20 mouse cellular contexts compared by ENCODE assay signal in the genomic region with DNA sequence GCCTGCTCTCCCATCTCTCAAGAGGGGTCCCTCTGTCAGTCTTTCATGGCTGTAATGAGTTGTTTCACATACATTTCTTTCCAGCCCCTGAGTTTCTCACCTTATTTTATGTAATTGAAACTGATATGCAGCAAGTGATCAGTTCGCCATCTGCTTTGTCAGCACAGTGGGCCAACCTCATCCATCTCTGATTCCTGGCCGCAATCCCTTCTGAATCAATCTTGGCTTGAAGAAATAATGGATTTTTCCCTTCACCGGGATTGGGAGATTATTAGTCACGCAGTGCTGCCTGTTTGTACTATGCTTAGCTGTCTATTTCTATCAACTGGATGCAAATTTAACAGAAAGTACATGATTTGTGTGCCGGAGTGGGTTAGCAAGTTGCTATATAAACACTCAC.
DNase-seq lines count a peak whose midpoint lies in the region; ATAC-seq and TF ChIP-seq lines count a peak whose summit lies in the region.
"Had no signal": no experiment of that assay in that cellular context is flagged by ENCODE, and none has a peak within 500 bp of the region (broad histone marks: within the 10 kb centered on the region; RNA-seq: fewer than 3 reads in every experiment).

No protein-coding gene starts in this region.

- 81% methylated on average over 5 of the region's 5 CpGs for WGBS in forebrain, embryonic 14.5 days
- 70% methylated on average over 5 of the region's 5 CpGs for WGBS in forebrain, embryonic 15.5 days
- WGBS in hindbrain, embryonic 14.5 days, result 60% methylated on average over 5 of the region's 5 CpGs
- 63% methylated on average over 5 of the region's 5 CpGs for WGBS in hindbrain, embryonic 16.5 days

- TF ChIP-seq CTCF in CH12.LX (conservative IDR thresholded peaks at IDR 0.05 in 1 of 2, IDR thresholded peaks at IDR 0.05 in 1 of 2; ENCODE audit: low read depth in 2 of 2, low read length in 2 of 2), result no peak
- no peak for TF ChIP-seq CTCF in layer of hippocampus, adult 2 months (conservative IDR thresholded peaks at IDR 0.05)

- no peak overlapping the region for H3K27ac ChIP-seq in forebrain, embryonic 14.5 days (ENCODE audit: low read depth, low read length)
- H3K27ac ChIP-seq in forebrain, embryonic 15.5 days (replicated peaks), result no peak overlapping the region
- no peak overlapping the region for H3K27ac ChIP-seq in hindbrain, embryonic 14.5 days
- no peak overlapping the region for H3K27ac ChIP-seq in hindbrain, embryonic 16.5 days (ENCODE audit: low read depth, low read length)
- no peak overlapping the region for H3K27ac ChIP-seq in CH12.LX (ENCODE audit: insufficient read depth, low read depth)
- 0 out of 2 replicates have a peak overlapping the region, but pooled peaks have one; percentile 28 for H3K27ac ChIP-seq in layer of hippocampus, adult 2 months
- H3K27ac ChIP-seq: embryonic facial prominence, embryonic 12.5 days; heart, adult 2 months; heart, embryonic 15.5 days had no signal

- no peaks in the 10 kb centered on the region for H3K9me3 ChIP-seq in forebrain, embryonic 14.5 days (replicated peaks; ENCODE audit: control insufficient read depth, low read length)
- no peaks in the 10 kb centered on the region for H3K9me3 ChIP-seq in forebrain, embryonic 15.5 days
- no peaks in the 10 kb centered on the region for H3K9me3 ChIP-seq in hindbrain, embryonic 14.5 days (ENCODE audit: control insufficient read depth, low read length)
- H3K9me3 ChIP-seq in hindbrain, embryonic 16.5 days (ENCODE audit: control insufficient read depth, low read length), result no peaks in the 10 kb centered on the region
- H3K9me3 ChIP-seq in CH12.LX (replicated peaks; ENCODE audit: low read length), result no peaks in the 10 kb centered on the region
- H3K9me3 ChIP-seq: embryonic facial prominence, embryonic 12.5 days; heart, embryonic 15.5 days had no signal

- TF ChIP-seq EP300 in CH12.LX (IDR thresholded peaks at IDR 0.05; ENCODE audit: low read length), result no peak

- peak; percentile 39 for DNase-seq in forebrain, embryonic 14.5 days (ENCODE audit: low spot score)
- DNase-seq in hindbrain, embryonic 14.5 days (ENCODE audit: low spot score), result no peak
- no peak for DNase-seq in CH12.LX (ENCODE audit: extremely low read depth)
- DNase-seq in layer of hippocampus, adult 2 months (ENCODE audit: low spot score in 2 of 2), result peak in 1 of 2 experiments; percentile 31
- DNase-seq in urinary bladder, postnatal 4 days (ENCODE audit: low spot score in 2 of 2), result no peak
- DNase-seq: adrenal gland, postnatal 14 days; cerebellum, adult 8-10 months; cerebellum, postnatal 25 days; gastrocnemius, postnatal 36 days; heart, adult 2 months; heart, postnatal 14 days had no signal

- H3K36me3 ChIP-seq in forebrain, embryonic 14.5 days (ENCODE audit: control insufficient read depth, insufficient read depth, low read length), result no peaks in the 10 kb centered on the region
- no peaks in the 10 kb centered on the region for H3K36me3 ChIP-seq in forebrain, embryonic 15.5 days
- no peaks in the 10 kb centered on the region for H3K36me3 ChIP-seq in hindbrain, embryonic 14.5 days (replicated peaks; ENCODE audit: control insufficient read depth, insufficient read depth)
- H3K36me3 ChIP-seq in hindbrain, embryonic 16.5 days (ENCODE audit: control insufficient read depth, insufficient read depth, low read length), result no peaks in the 10 kb centered on the region
- H3K36me3 ChIP-seq in CH12.LX (replicated peaks in 1 of 2; ENCODE audit: control insufficient read depth in 1 of 2, insufficient read depth in 1 of 2, low read length in 1 of 2), result no peaks in the 10 kb centered on the region
- H3K36me3 ChIP-seq: embryonic facial prominence, embryonic 12.5 days; heart, embryonic 15.5 days had no signal

- in situ Hi-C loops in CH12.LX (cut with MboI; ENCODE audit: low pct_ligation_motif_present, low pct_unique_long_range_greater_than_20kb, low sequenced_read_pairs), result no loop called here

- no peak overlapping the region for H3K9ac ChIP-seq in forebrain, embryonic 14.5 days (ENCODE audit: low read length)
- H3K9ac ChIP-seq in forebrain, embryonic 15.5 days (replicated peaks), result no peak overlapping the region
- H3K9ac ChIP-seq in hindbrain, embryonic 14.5 days, result no peak overlapping the region
- no peak overlapping the region for H3K9ac ChIP-seq in hindbrain, embryonic 16.5 days (ENCODE audit: low read depth, low read length)
- no peak overlapping the region for H3K9ac ChIP-seq in CH12.LX (ENCODE audit: insufficient read depth, low read depth)
- H3K9ac ChIP-seq: embryonic facial prominence, embryonic 12.5 days; heart, embryonic 15.5 days had no signal

- no peaks in the 10 kb centered on the region for H3K4me1 ChIP-seq in forebrain, embryonic 14.5 days (ENCODE audit: control insufficient read depth, insufficient read depth, low read length)
- no peaks in the 10 kb centered on the region for H3K4me1 ChIP-seq in forebrain, embryonic 15.5 days
- H3K4me1 ChIP-seq in hindbrain, embryonic 14.5 days (replicated peaks; ENCODE audit: control insufficient read depth, insufficient read depth, low read length), result no peaks in the 10 kb centered on the region
- no peaks in the 10 kb centered on the region; the same call in none of the 2 replicates for H3K4me1 ChIP-seq in hindbrain, embryonic 16.5 days (ENCODE audit: control insufficient read depth, insufficient read depth, low read depth, low read length)
- peaks cover 11 to 17% of the 10 kb centered on the region in 2 experiments; a peak in 3 of 4 replicates for H3K4me1 ChIP-seq in CH12.LX (ENCODE audit: control insufficient read depth in 1 of 2, insufficient read depth in 2 of 2)
- H3K4me1 ChIP-seq: embryonic facial prominence, embryonic 12.5 days; heart, embryonic 15.5 days had no signal

- no peaks in the 10 kb centered on the region for H3K79me2 ChIP-seq in CH12.LX (replicated peaks; ENCODE audit: control insufficient read depth, extremely low read depth, insufficient read depth, poor library complexity, severe bottlenecking)

- H3K27me3 ChIP-seq in forebrain, embryonic 14.5 days (replicated peaks; ENCODE audit: control insufficient read depth, insufficient read depth, low read length), result no peaks in the 10 kb centered on the region
- no peaks in the 10 kb centered on the region for H3K27me3 ChIP-seq in forebrain, embryonic 15.5 days
- no peaks in the 10 kb centered on the region for H3K27me3 ChIP-seq in hindbrain, embryonic 14.5 days (ENCODE audit: control insufficient read depth, insufficient read depth, low read length)
- no peaks in the 10 kb centered on the region for H3K27me3 ChIP-seq in hindbrain, embryonic 16.5 days (replicated peaks; ENCODE audit: control insufficient read depth, insufficient read depth, low read length)
- H3K27me3 ChIP-seq in CH12.LX (replicated peaks), result no peaks in the 10 kb centered on the region
- H3K27me3 ChIP-seq: embryonic facial prominence, embryonic 12.5 days; heart, embryonic 15.5 days had no signal

- TF ChIP-seq RAD21 in CH12.LX (IDR thresholded peaks at IDR 0.05; ENCODE audit: low read depth, low read length), result no peak

- no peak for TF ChIP-seq POLR2A in CH12.LX (IDR thresholded peaks at IDR 0.05; ENCODE audit: low read depth, low read length)

- H3K4me2 ChIP-seq in forebrain, embryonic 14.5 days (ENCODE audit: low read length), result no peak overlapping the region
- no peak overlapping the region for H3K4me2 ChIP-seq in forebrain, embryonic 15.5 days (replicated peaks)
- no peak overlapping the region for H3K4me2 ChIP-seq in hindbrain, embryonic 14.5 days (replicated peaks)
- H3K4me2 ChIP-seq in hindbrain, embryonic 16.5 days (ENCODE audit: low read length), result no peak overlapping the region
- H3K4me2 ChIP-seq in CH12.LX (ENCODE audit: insufficient read depth, low read depth, poor library complexity, severe bottlenecking), result 0 out of 2 replicates have a peak overlapping the region, but pooled peaks have one; percentile 15
- H3K4me2 ChIP-seq: embryonic facial prominence, embryonic 12.5 days; heart, embryonic 11.5 days; heart, embryonic 15.5 days had no signal

- dilution Hi-C loops in CH12.LX (cut with MboI; ENCODE audit: extremely low pct_ligation_motif_present, extremely low pct_unique_long_range_greater_than_20kb, low sequenced_read_pairs), result no loop called here

- no peak overlapping the region for H3K4me3 ChIP-seq in forebrain, embryonic 14.5 days (ENCODE audit: low read depth, low read length)
- H3K4me3 ChIP-seq in forebrain, embryonic 15.5 days, result no peak overlapping the region
- H3K4me3 ChIP-seq in hindbrain, embryonic 14.5 days (replicated peaks; ENCODE audit: low read length), result no peak overlapping the region
- no peak overlapping the region for H3K4me3 ChIP-seq in hindbrain, embryonic 16.5 days (ENCODE audit: low read length)
- no peak overlapping the region for H3K4me3 ChIP-seq in CH12.LX (replicated peaks in 1 of 3; ENCODE audit: low read depth in 2 of 3, low read length in 2 of 3, poor library complexity in 1 of 3)
- no peak overlapping the region for H3K4me3 ChIP-seq in layer of hippocampus, adult 2 months
- H3K4me3 ChIP-seq: embryonic facial prominence, embryonic 12.5 days; heart, adult 2 months; heart, embryonic 15.5 days had no signal

- no peak for ATAC-seq in forebrain, embryonic 14.5 days
- no peak for ATAC-seq in forebrain, embryonic 15.5 days (replicated peaks)
- peak; percentile 34; the same call in 1 of the 2 replicates for ATAC-seq in hindbrain, embryonic 14.5 days (ENCODE audit: low FRiP score)
- ATAC-seq in hindbrain, embryonic 16.5 days, result no peak; the same call in 1 of the 2 replicates
- ATAC-seq in inflammation-experienced regulatory T-cells, adult 6 months, result no peak
- ATAC-seq: activated CD4-positive, CD25-positive, alpha-beta regulatory T cell, adult 4 months; intestine, postnatal 0 days; Patski had no signal

TF ChIP-seq in CH12.LX, 34 proteins besides CTCF, POLR2A, EP300 and RAD21 (continues in another document):
- TF ChIP-seq JUN (IDR thresholded peaks at IDR 0.05; ENCODE audit: insufficient read depth, low read depth, low read length) (no peak), NELFE (IDR thresholded peaks at IDR 0.05; ENCODE audit: low read depth, low read length) (no peak), USF2 (conservative IDR thresholded peaks at IDR 0.05; ENCODE audit: low read depth, low read length) (no peak), CHD1 (IDR thresholded peaks at IDR 0.05; ENCODE audit: low read depth, low read length) (no peak), MAX (IDR thresholded peaks at IDR 0.05; ENCODE audit: low read length) (no peak), HCFC1 (IDR thresholded peaks at IDR 0.05; ENCODE audit: low read depth, low read length) (no peak), SIN3A (IDR thresholded peaks at IDR 0.05; ENCODE audit: low read length) (no peak), SMC3 (IDR thresholded peaks at IDR 0.05; ENCODE audit: low read depth, low read length) (no peak), PAX5 (IDR thresholded peaks at IDR 0.05; ENCODE audit: low read length) (no peak), POLR2AphosphoS2 (IDR thresholded peaks at IDR 0.05; ENCODE audit: low read depth, low read length) (no peak), ZKSCAN1 (IDR thresholded peaks at IDR 0.05; ENCODE audit: borderline replicate concordance, low read depth, low read length) (no peak), USF1 (IDR thresholded peaks at IDR 0.05; ENCODE audit: low read depth, low read length) (no peak), JUND (conservative IDR thresholded peaks at IDR 0.05; ENCODE audit: low read depth, low read length) (no peak), E2F4 (IDR thresholded peaks at IDR 0.05; ENCODE audit: insufficient replicate concordance, low read depth, low read length) (no peak)
